Mouse (Mus musculus): Measurements from ENCODE around the gene Gm6710. TPM values are rescaled to one million over a fixed set of nuclear protein-coding genes. Genes with fewer than 3 reads are reported as not detected.

Gene Gm6710
- polyA plus RNA-seq (2014; fragmentation: Illumina TruSeq; extraction: RNeasy Lipid Tissue Mini Kit (QIAGEN cat#74804); ENCODE audit: low read depth, low replicate concordance), result 31.1 TPM

GRCm38 (mm10) chr2:175869024-175869423 lies at the start of gene Gm6710:
TSS of gene Gm6710 (plus strand) at chr2:175869219.

Other genes with a start within 250 kb of the Gm6710 start
- 0.93 TPM for gene Gm11007, start 225.2 kb upstream of the Gm6710 start, polyA plus RNA-seq (2014; fragmentation: Illumina TruSeq; extraction: RNeasy Lipid Tissue Mini Kit (QIAGEN cat#74804); ENCODE audit: low read depth, low replicate concordance)
- not detected for gene Zfp969, start 165.6 kb upstream of the Gm6710 start, polyA plus RNA-seq (2014; fragmentation: Illumina TruSeq; extraction: RNeasy Lipid Tissue Mini Kit (QIAGEN cat#74804); ENCODE audit: low read depth, low replicate concordance)
- 0.93 TPM for gene Gm2007, start 127.7 kb upstream of the Gm6710 start, polyA plus RNA-seq (2014; fragmentation: Illumina TruSeq; extraction: RNeasy Lipid Tissue Mini Kit (QIAGEN cat#74804); ENCODE audit: low read depth, low replicate concordance)
- 15.6 TPM for gene Gm14288, start 68.1 kb upstream of the Gm6710 start, polyA plus RNA-seq (2014; fragmentation: Illumina TruSeq; extraction: RNeasy Lipid Tissue Mini Kit (QIAGEN cat#74804); ENCODE audit: low read depth, low replicate concordance)
- 37.4 TPM for gene Zfp966, start 61.9 kb downstream of the Gm6710 start, polyA plus RNA-seq (2014; fragmentation: Illumina TruSeq; extraction: RNeasy Lipid Tissue Mini Kit (QIAGEN cat#74804); ENCODE audit: low read depth, low replicate concordance)
- 33.1 TPM for gene Gm2026, start 96.1 kb downstream of the Gm6710 start, polyA plus RNA-seq (2014; fragmentation: Illumina TruSeq; extraction: RNeasy Lipid Tissue Mini Kit (QIAGEN cat#74804); ENCODE audit: low read depth, low replicate concordance)

All from kidney, adult 10 weeks (tissue).